Mouse (Mus musculus): ENCODE results near the gene Arntl2.

DNA sequence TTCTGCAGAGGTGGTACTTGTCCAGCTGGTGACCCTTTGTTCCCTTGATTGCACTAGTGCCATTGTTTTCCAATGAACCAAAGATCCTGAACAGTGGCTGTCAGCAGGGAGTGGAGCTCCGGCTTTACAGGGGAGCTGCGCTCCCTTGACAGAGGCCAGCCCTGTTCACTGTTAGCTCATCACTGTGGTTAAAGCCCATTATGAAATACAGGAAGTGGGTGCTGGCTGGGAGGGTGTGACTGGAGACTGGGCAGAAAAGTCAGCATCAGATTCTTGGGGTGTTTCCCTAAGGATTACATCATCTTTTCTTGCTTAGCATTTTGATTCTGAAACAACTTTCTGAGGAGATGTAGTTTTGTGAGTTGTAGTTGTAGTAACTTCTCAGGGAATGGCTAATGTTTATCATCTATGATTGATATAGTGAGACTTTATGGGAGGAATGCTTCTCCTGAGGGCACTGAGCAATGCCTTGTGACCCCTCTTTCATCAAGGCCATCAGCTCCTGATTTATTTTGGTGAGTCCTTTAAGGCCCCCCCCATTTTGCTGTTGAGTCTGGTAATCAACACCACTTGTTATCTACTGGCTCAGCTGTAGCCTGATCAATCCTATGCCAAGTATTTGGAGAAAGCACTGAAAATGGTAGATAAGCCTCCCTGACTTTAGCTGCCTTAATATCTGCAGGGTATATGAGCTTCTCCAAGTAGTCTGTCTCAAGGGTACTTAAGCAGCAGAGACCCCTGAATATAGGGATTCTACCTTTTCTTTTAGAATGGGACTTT, 19.1 kb upstream of the Arntl2 start:
- TF ChIP-seq CTCF (IDR thresholded peaks at IDR 0.05; ENCODE audit: low read depth): no peak
- peak; percentile 62; the same call in 1 of the 2 replicates for TF ChIP-seq EP300 (IDR thresholded peaks at IDR 0.05; ENCODE audit: low read depth)
